Mouse (Mus musculus) macrophage (primary cell): Measurements from ENCODE around the gene Prss36. TPM values are rescaled to one million over a fixed set of nuclear protein-coding genes. Genes with fewer than 3 reads are reported as not detected.
"Not testable (repeated sequence)": the region's sequence is repeated elsewhere in the genome, so short reads cannot be mapped to it uniquely, and the experiment has no call there.

Experiments
- H3K27ac ChIP-seq: fragments of 350-480 bp; formaldehyde crosslinking; 2 replicates; pipeline ENCODE4 v1.9.0; 2021
- H3K36me3 ChIP-seq: fragments of 350-480 bp; formaldehyde crosslinking; 2 replicates; pipeline ENCODE4 v1.9.0; 2021; ENCODE audit errors: inconsistent target
- H3K4me3 ChIP-seq: fragments of 350-480 bp; formaldehyde crosslinking; 2 replicates; pipeline ENCODE4 v1.9.0; 2021; ENCODE audit errors: inconsistent target
- H3K79me2 ChIP-seq: fragments of 350-480 bp; formaldehyde crosslinking; 2 replicates; pipeline ENCODE4 v1.9.0; 2021; ENCODE audit errors: inconsistent target
- WGBS: methylation state at CpG from one replicate; pipeline ENCODE4 v1.1.7; 2026; ENCODE audit warnings: inconsistent platforms; ENCODE audit not compliant: missing documents; 5-methylcytosine and 5-hydroxymethylcytosine counted together
- polyA plus RNA-seq: library from polyadenylated mRNA; stranded (reverse); fragments of 250-400 nt; gene quantifications from 3 replicates; pipeline ENCODE4 v1.2.4, GENCODE M21; 2018; ENCODE audit warnings: inconsistent platforms

The Prss36 gene
- polyA plus RNA-seq, 1 experiment from 2014 or later: 1.0 TPM

GRCm38 (mm10) chr7:127952864-127953581 is 6.5 kb upstream of the Prss36 start:
- 13% methylated on average over 11 of the region's 13 CpGs for WGBS
- Histone ChIP-seq H3K79me2 (no peaks in the 10 kb centered on the region), H3K27ac (no peak overlapping the region), H3K4me3 (no peak overlapping the region), H3K36me3 (no peaks in the 10 kb centered on the region)

GRCm38 (mm10) chr7:127944614-127945013 is 1.9 kb downstream of the Prss36 start:
- H3K36me3 ChIP-seq: no peaks in the 10 kb centered on the region
- H3K4me3 ChIP-seq: no peak overlapping the region
- no peak overlapping the region for H3K27ac ChIP-seq
- H3K79me2 ChIP-seq: no peaks in the 10 kb centered on the region
- 63% methylated on average over 23 of the region's 23 CpGs for WGBS

DNA sequence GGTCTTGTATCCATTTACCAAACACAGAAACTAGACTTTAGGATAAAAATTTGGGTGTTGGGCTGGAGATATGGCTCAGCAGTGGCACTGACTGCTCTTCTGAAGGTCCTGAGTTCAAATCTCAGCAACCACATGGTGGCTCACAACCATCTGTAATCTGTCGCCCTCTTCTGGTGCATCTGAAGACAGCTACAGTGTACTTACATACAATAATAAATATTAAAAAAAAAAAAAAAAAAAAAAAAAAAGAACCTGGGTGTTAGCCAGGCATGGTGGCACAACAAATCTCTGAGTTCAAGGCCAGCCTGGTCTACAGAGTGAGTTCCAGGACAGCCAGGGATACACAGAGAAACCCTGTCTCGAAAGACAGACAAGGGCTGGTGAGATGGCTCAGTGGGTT is 4.4 kb downstream of the Prss36 start:
- not testable (repeated sequence) for H3K4me3 ChIP-seq, H3K79me2 ChIP-seq, H3K36me3 ChIP-seq, H3K27ac ChIP-seq
- WGBS: 48% methylated on average over 2 of the region's 2 CpGs

- Histone ChIP-seq H3K4me3 (peak overlapping the region; percentile 23), H3K36me3 (no peaks in the 10 kb centered on the region), H3K79me2 (no peaks in the 10 kb centered on the region), H3K27ac (no peak overlapping the region)
- WGBS: 72% methylated on average over 18 of the region's 18 CpGs
These were observed 10.2 kb downstream of the Prss36 start for GRCm38 (mm10) chr7:127936216-127936884.

DNA sequence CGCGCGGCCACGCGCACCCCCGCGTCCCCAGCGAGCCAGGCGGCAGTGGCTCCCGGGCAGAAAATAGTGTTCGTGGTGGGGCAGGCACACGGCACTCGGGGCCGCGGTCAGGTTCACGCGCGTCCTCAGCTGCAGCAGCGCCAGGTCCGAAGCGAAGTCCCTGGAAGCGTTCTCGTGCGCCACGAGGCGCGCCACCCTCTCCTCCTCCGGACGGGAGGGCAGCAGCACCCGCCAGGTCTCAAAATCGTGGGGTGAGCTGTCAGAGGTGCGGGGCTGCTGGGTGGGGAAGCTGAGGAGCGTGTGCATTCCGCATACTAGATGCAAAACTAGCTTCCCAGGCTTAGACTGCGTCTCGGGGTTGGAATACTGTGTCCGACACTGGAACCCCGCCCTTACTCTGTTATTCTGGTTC is 10.8 kb downstream of the Prss36 start:
- peak overlapping the region; percentile 23 for H3K4me3 ChIP-seq
- no peaks in the 10 kb centered on the region for H3K36me3 ChIP-seq
- H3K79me2 ChIP-seq: no peaks in the 10 kb centered on the region
- WGBS: 1% methylated on average over 29 of the region's 38 CpGs
- H3K27ac ChIP-seq: no peak overlapping the region

- no peaks in the 10 kb centered on the region for H3K36me3 ChIP-seq
- no peak overlapping the region for H3K4me3 ChIP-seq
- WGBS: 7% methylated on average over 31 of the region's 32 CpGs
- peak overlapping the region; percentile 53 for H3K27ac ChIP-seq
- no peaks in the 10 kb centered on the region for H3K79me2 ChIP-seq
These were observed 11.3 kb downstream of the Prss36 start for GRCm38 (mm10) chr7:127935028-127935722.

- Histone ChIP-seq H3K36me3 (no peaks in the 10 kb centered on the region), H3K27ac (no peak overlapping the region), H3K4me3 (no peak overlapping the region), H3K79me2 (no peaks in the 10 kb centered on the region)
- 92% methylated on average over 5 of the region's 5 CpGs for WGBS
These were observed 12.4 kb downstream of the Prss36 start for GRCm38 (mm10) chr7:127934075-127934474.

DNA sequence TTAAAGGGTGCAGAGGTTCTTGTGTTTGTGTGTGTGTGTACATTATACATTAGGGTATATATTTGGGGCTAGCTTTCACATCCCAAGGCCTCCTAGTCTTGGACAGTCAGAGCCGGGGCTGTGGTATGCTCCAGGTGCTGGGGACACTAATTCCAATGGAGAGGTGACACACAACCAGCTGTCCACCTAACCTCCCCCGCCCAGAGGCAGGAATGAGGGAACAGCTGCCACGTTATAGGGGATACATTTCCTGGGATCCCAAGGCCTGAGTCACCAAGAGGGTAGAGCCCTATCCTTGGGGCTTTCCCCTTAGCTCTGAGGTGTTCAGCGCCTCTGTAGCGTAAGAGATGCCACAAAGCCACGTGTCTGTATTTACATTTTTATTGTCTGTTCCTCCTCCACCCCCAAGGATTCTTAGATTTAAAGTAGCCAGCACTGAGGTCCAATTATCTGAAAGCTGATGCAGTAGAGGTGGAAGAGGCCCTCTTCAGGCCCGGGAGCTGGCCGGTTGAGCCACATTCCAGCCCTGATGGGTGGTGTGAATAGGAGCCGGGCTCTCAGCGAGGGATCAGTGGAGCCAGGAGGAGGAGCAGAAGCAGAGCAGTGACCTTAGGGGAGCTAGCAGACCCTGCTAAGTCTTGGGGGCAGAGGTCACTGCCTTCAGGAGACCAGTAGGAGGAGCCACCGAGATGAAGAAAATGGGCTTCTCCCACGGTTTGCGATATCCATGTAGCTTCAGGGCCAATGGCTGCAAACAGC is 14.1 kb downstream of the Prss36 start:
- Histone ChIP-seq H3K36me3 (no peaks in the 10 kb centered on the region), H3K27ac (no peak overlapping the region), H3K79me2 (no peaks in the 10 kb centered on the region), H3K4me3 (no peak overlapping the region)
- WGBS: 86% methylated on average over 13 of the region's 13 CpGs

DNA sequence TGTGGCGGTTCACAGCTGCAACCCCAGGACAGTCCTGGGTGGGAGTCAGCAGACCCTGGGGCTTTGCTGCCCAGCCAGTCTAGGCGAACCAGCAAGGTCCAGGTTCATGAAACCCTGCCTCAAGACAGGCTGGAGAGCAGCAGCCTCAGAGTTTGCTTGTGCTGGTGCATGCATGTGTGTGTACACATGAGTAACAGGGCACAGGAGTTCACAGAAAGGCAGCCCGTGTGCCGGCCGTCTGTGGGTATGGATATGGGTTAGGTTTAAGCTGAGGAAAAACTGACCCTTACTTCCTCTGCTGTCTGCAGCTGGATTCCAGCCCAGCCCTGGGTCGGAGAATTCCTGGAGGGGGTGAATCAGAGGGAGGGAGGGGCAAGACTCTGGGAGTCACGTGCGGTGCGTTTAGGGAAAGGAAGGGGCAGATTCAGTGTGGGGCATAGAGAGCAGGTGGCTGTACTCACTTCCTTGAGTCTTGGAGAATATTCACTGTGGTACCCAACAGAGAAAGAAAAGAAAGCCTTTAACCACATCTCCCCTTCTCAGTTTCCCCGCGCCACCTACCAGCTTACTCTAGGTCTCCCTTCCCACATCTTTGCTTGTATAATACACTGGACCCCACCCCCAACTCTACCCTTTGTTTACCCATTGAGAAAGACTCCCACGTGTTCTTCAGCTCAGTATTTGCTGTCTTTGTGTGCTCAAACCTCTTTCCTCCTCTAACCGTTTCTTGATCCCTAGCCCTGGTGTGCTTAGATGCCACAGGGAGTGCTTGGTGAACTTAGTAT is 15.0 kb downstream of the Prss36 start:
- no peak overlapping the region for H3K27ac ChIP-seq
- 51% methylated on average over 12 of the region's 13 CpGs for WGBS

GRCm38 (mm10) chr7:127930636-127931035 is 15.9 kb downstream of the Prss36 start:
- Histone ChIP-seq H3K4me3 (no peak overlapping the region), H3K36me3 (peaks cover 4% of the 10 kb centered on the region; the same call in 1 of the 2 replicates), H3K27ac (no peak overlapping the region), H3K79me2 (no peaks in the 10 kb centered on the region)
- WGBS: 93% methylated on average over 5 of the region's 5 CpGs

More for the DNA sequence above, 15.0 kb downstream of the Prss36 start:
- no peaks in the 10 kb centered on the region for H3K36me3 ChIP-seq
- no peaks in the 10 kb centered on the region for H3K79me2 ChIP-seq
- H3K4me3 ChIP-seq: no peak overlapping the region

DNA sequence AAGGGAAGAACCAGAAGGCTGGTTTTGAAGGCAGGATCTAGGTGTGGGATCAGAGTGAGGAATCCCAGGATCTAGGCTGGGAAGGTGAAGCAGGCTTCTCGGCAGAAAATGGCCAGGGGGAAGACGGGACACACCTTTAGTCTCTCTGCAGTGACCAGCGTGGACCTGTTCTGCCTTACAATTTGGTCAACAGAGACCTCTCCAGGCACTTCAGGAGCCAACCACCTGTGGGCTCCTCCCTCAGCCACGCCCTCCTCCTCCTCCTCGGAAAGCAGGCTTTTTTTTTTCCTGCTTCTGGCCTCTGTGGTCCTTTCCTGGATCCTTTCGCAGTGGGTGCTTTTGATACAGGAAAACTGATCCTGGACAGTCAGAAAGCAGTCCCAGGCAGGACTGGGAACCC is 16.6 kb downstream of the Prss36 start, which contains the start of gene Prss8:
TSS of gene Prss8 (minus strand) at position 182 of the 400 bp plus-strand sequence.
- no peaks in the 10 kb centered on the region for H3K79me2 ChIP-seq
- H3K27ac ChIP-seq: no peak within 1 kb of the TSS
- 80% methylated on average over 5 of the region's 6 CpGs for WGBS
- H3K36me3 ChIP-seq: peaks cover 9% of the 10 kb centered on the region; the same call in 1 of the 2 replicates
- no peak within 1 kb of the TSS for H3K4me3 ChIP-seq

DNA sequence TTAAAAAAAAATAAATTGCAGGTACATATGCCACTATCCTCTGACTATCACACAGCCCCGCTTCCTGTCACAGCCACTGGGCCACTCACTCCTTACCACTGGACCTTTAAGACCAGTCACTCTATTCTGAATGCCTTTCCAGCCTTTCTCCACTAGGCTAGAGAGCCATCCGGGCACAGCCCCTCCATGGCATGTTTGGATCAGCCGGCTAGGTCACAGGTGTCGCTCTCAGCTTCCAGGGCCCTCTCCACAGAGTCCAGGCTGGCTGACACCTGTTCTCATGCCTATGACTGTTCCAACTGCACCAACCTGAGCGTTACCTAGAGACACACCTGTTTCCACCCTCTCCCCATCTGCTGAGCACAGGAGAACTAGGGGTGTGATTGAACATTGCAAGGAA is 17.9 kb downstream of the Prss36 start:
- Histone ChIP-seq H3K36me3 (peaks cover 15% of the 10 kb centered on the region; the same call in 1 of the 2 replicates), H3K4me3 (no peak overlapping the region), H3K27ac (no peak overlapping the region), H3K79me2 (no peaks in the 10 kb centered on the region)
- WGBS: 97% methylated on average over 5 of the region's 5 CpGs

DNA sequence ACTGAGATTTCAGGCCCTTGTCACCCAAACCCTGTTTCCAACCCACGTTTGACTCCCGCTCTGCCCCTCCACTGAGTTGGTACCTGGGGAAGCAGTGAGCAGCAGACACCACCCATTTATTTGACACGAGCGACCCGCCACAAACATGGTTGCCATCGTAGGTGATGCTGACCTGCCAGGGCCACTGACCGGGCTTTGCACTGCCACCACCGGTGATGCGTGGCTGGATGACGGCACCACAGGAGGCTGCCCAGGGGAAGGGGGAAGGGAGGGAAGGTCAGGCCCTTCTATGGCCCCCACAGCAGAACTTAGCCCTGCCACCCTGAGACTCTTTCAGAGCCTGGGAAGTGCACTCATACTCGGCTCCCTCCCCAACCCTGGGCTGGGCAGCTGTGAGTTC is 18.8 kb downstream of the Prss36 start:
- Histone ChIP-seq H3K4me3 (no peak overlapping the region), H3K27ac (no peak overlapping the region), H3K36me3 (peaks cover 15% of the 10 kb centered on the region; the same call in 1 of the 2 replicates), H3K79me2 (no peaks in the 10 kb centered on the region)
- WGBS: 100% methylated on average over 2 of the region's 11 CpGs

DNA sequence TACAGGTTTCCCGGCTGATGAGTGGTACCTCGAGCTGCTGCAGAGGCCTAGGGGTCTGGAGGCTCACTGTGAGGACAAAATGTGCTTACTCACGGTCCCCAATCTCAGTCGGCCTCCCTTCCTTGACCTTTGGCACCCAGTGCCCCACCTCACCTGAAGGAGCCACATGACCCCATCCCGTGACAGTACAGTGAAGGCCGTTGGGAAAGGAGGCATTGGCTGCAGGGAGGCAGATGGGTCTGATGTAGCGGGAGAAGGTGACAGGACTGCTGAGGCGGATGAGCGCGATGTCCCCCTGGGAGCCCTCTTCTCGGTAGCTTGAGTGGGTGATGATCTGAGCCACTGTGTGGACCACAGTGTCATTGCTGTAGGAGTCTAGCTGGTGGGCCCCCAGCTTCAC is 19.7 kb downstream of the Prss36 start:
- H3K4me3 ChIP-seq: no peak overlapping the region
- no peak overlapping the region for H3K27ac ChIP-seq
- peaks cover 15% of the 10 kb centered on the region; the same call in 1 of the 2 replicates for H3K36me3 ChIP-seq
- H3K79me2 ChIP-seq: no peaks in the 10 kb centered on the region
- WGBS: 99% methylated on average over 11 of the region's 11 CpGs
